Mouse (Mus musculus) heart, embryonic 14.5 days (tissue): ENCODE measurements around the gene Gm21761. TPM values are rescaled to one million over a fixed set of nuclear protein-coding genes. Genes with fewer than 3 reads are reported as not detected.
"Not testable (repeated sequence)": the region's sequence is repeated elsewhere in the genome, so short reads cannot be mapped to it uniquely, and the experiment has no call there.

ENCODE experiments used
- ATAC-seq: fragments of 200-750 bp; cut with Nextera tagmentation; 2 replicates; pipeline ENCODE4 v1.8.0; 2017; ENCODE audit warnings: low read depth, moderate TSS enrichment; ENCODE audit not compliant: insufficient number of reproducible peaks, insufficient read depth, low FRiP score
- H3K27ac ChIP-seq, 2 experiments: fragments of 200-500 bp in 1 of 2; fragments of 300-500 bp in 1 of 2; sonication (generic) in 1 of 2; replicated peaks in 1 of 2; 2 replicates each; pipeline ENCODE4 v1.5.1; 2012 to 2014; ENCODE audit warnings: low read depth in 2 of 2, low read length in 2 of 2, control low read depth in 1 of 2, mild to moderate bottlenecking in 1 of 2, mixed read lengths in 1 of 2; ENCODE audit not compliant: control insufficient read depth in 1 of 2, insufficient read depth in 1 of 2
- H3K27me3 ChIP-seq: fragments of 300-500 bp; sonication (generic); 2 replicates; pipeline ENCODE4 v1.6.1; 2014; ENCODE audit warnings: mild to moderate bottlenecking, low read length, control low read depth; ENCODE audit not compliant: control insufficient read depth, insufficient read depth
- H3K36me3 ChIP-seq: fragments of 300-500 bp; sonication (generic); 2 replicates; pipeline ENCODE4 v1.6.1; 2014; ENCODE audit warnings: mild to moderate bottlenecking, control low read depth, low read length, mixed read lengths; ENCODE audit not compliant: control insufficient read depth, insufficient read depth
- H3K4me1 ChIP-seq, 2 experiments: fragments of 200-500 bp in 1 of 2; fragments of 300-500 bp in 1 of 2; sonication (generic) in 1 of 2; 2 replicates each; pipeline ENCODE4 v1.6.1; 2012 to 2014; ENCODE audit warnings: low read length in 2 of 2, control low read depth in 1 of 2, mixed read lengths in 1 of 2; ENCODE audit not compliant: control insufficient read depth in 2 of 2, insufficient read depth in 2 of 2
- H3K4me2 ChIP-seq: fragments of 300-500 bp; sonication (generic); 2 replicates; pipeline ENCODE4 v1.6.1; 2014; ENCODE audit warnings: mild to moderate bottlenecking, low read length
- H3K4me3 ChIP-seq, 2 experiments: fragments of 200-500 bp in 1 of 2; fragments of 300-500 bp in 1 of 2; sonication (generic) in 1 of 2; 2 replicates each; pipeline ENCODE4 v1.5.1; 2012 to 2014; ENCODE audit warnings: low read length in 2 of 2, mild to moderate bottlenecking in 2 of 2, control low read depth in 1 of 2, low read depth in 1 of 2, moderate library complexity in 1 of 2; ENCODE audit not compliant: control insufficient read depth in 1 of 2, insufficient read depth in 1 of 2
- H3K9ac ChIP-seq: fragments of 300-500 bp; sonication (generic); 2 replicates; pipeline ENCODE4 v1.6.1; 2014; ENCODE audit warnings: mild to moderate bottlenecking, low read length
- H3K9me3 ChIP-seq: fragments of 300-500 bp; sonication (generic); 2 replicates; pipeline ENCODE4 v1.6.1; 2016; ENCODE audit warnings: low read length, control low read depth; ENCODE audit not compliant: control insufficient read depth
- WGBS: fragments of 180-500 bp; shearing (Covaris S2); extraction: QIAGEN DNeasy Blood & Tissue Kit; methylation state at CpG from one replicate; pipeline ENCODE4 v1.1.7; 2014; 5-methylcytosine and 5-hydroxymethylcytosine counted together
- polyA plus RNA-seq: library from polyadenylated mRNA; unstranded; fragments of >200 nt; fragmentation: Nextera tagmentation; extraction: Ambion mirVana; gene quantifications from 2 replicates; pipeline ENCODE4 v1.2.1, GENCODE M21; 2014

Gene Gm21761
- polyA plus RNA-seq, 1 experiment from 2014 or later, result not detected

DNA sequence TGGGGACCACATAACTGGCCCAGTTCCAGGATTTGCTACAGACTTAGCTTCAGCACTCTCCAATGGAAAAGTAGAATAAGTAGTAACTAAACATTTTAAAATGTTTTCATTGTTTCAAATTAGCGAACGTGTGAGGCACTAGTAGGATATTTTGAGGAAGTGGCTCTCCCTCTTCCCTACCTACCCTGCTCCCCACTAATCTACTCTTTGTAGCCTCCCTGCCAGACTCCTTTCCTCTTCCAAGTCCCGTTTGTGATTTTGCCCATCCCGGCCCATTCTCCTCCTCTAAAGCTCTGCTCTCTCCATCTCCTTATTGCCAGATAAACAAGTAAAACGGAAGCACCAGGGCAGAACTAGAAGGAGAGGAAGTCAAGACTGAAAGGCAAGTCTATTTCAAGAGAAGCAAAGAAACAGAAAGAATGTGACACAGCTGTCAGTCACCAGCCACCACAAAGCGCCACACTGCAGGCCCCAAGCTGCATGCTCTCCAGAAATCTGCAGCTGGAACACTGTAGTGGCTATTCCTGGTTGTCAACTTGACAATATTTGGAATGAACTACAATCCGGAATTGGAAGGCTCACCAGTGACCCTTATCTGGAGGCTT lies 64.6 kb downstream of the Gm21761 start:
- not testable (repeated sequence) for H3K4me3 ChIP-seq, H3K9ac ChIP-seq, H3K4me1 ChIP-seq, H3K27me3 ChIP-seq, H3K4me2 ChIP-seq, H3K9me3 ChIP-seq, ATAC-seq, H3K36me3 ChIP-seq, H3K27ac ChIP-seq
- 57% methylated on average over 6 of the region's 7 CpGs for WGBS

DNA sequence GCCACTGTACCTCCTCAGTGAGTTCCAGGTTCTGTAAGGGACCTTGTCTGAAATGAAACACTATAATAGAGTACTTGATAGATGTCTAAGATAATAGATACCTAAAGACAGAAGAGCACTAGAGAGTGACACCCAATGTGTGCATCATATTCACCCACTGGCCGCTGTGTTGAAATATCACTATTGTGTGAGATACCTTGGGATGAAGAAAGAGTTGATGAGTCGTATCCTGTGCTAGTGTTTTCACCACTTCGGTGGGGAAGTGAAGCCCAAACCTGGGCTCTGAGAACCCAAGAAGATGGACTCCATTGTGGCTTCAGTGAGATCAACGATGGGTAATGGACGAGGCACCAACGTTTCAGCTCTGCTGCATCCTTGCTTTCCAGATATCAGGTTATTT lies 66.7 kb downstream of the Gm21761 start:
- not testable (repeated sequence) for H3K4me3 ChIP-seq, H3K9me3 ChIP-seq, ATAC-seq, H3K27me3 ChIP-seq, H3K4me1 ChIP-seq, H3K27ac ChIP-seq, H3K36me3 ChIP-seq, H3K9ac ChIP-seq, H3K4me2 ChIP-seq
- no CpG with 5 or more reads among the region's 6 CpGs for WGBS

Other genes with a start within 250 kb of the Gm21761 start
- gene Hmgcs1, start 238.9 kb downstream of the Gm21761 start, polyA plus RNA-seq, result 76.9 and 89.2 TPM in 2 replicates
- gene Nim1k, start 173.4 kb downstream of the Gm21761 start, polyA plus RNA-seq, result 0.53 and 0.74 TPM in 2 replicates
- gene Zfp131, start 138.4 kb downstream of the Gm21761 start, polyA plus RNA-seq, result 23.5 and 28.3 TPM in 2 replicates
- gene AF067063, start 99.1 kb downstream of the Gm21761 start, polyA plus RNA-seq, result not detected in 2 replicates
- gene D13Ertd608e, start 93.3 kb downstream of the Gm21761 start, polyA plus RNA-seq, result not detected in 2 replicates
- gene Tcstv1, start 34.5 kb downstream of the Gm21761 start, polyA plus RNA-seq, result not detected in 2 replicates
- gene B020031M17Rik, start 21.5 kb upstream of the Gm21761 start, polyA plus RNA-seq, result not detected in 2 replicates
- not detected in 2 replicates for gene Gm36079, start 97.7 kb upstream of the Gm21761 start, polyA plus RNA-seq
- gene Gm21188, start 122.9 kb upstream of the Gm21761 start, polyA plus RNA-seq, result not detected in 2 replicates
- not detected in 2 replicates for gene Gm20767, start 211.0 kb upstream of the Gm21761 start, polyA plus RNA-seq
- not detected in 2 replicates for gene Gm21818, start 243.2 kb upstream of the Gm21761 start, polyA plus RNA-seq